Mouse (Mus musculus) gastrocnemius, adult 8-10 months (tissue): ENCODE data around the gene Tex13b. TPM values are rescaled to one million over a fixed set of nuclear protein-coding genes. Genes with fewer than 3 reads are reported as not detected.
"Not testable (repeated sequence)": the region's sequence is repeated elsewhere in the genome, so short reads cannot be mapped to it uniquely, and the experiment has no call there.

Experiments
- DNase-seq, 2 experiments: peaks; one replicate each; pipeline ENCODE4 v3.0.0; 2022; ENCODE audit warnings: low spot score in 2 of 2
- total RNA-seq, 4 experiments: library from RNA; stranded (reverse); gene quantifications; 2 replicates each; pipeline ENCODE4 v1.2.4; 2022

The Tex13b gene
- not detected for total RNA-seq

DNA sequence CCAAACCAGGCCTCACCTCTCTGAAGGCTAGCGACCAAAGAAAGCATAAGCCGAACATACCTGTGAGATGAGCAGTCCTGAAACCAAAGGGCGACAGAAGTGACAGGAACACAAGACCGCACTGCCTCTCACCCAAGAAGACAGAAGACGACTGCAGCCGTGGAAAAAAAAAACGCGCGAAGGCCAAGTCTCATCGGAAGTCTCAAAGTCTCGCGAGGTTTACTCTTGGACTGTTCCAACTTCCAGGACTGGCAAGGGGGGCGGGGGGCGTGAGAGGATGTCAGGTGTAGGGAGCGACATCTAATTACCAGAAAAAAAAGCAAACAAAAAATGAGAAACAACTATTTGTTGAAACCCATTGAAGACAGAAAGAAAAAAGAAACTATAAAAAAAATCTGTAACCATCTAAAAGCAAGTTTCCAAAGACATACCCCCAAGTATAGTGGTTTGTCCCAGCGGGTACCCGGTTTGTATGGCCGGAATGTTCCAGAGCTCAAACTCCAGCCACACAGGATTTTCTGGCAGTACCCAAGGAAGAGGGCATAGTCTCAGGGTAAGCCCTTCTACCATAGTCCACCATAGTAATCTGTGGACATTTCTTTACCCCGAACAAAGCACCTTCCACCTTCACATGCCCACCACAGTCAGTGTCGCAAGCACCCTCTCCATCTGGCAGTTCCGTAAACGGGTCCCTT is at the start of gene Tex13b:
Gene Tex13b, minus strand, starts transcription at position 122 of the 695 bp plus-strand sequence.
- DNase-seq: no peak

DNA sequence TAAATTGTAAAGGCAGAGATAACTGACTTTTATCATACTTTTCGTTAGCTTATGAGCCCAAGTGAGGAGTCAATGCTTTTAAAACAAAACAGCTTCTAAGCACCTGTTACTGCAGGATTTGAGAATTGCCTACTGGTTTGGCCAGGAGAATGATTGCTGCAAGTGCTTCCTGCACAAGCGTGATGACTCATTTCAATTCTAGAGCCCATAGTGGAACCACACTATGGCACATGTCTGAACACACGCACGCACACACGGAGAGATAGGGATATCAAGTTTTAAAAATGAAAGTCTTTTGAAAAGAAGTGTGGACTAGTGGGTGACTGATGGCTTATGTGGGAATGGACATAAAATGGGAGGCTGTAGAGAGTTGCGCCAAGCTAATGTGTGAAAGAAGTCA is 49.5 kb upstream of the Tex13b start:
- no peak for DNase-seq

DNA sequence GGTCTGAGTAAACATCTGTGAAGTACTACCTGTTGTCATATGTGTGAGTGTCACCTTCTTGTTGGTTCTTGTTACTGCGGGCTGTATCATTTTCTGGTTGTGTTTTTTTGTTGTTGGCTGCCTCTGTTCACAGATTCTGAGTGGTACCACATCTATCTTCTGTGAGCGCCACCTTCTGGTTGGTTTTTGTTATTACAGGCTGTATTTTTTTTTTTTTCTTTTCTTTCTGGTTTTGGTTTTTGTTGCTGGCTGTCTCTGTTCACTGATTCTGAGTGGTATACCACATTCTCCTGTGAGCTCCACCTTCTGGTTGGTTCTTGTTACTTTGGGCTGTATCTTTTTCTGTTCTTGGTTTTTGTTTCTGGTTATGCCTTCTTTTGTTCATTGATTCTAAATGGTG is 44.2 kb upstream of the Tex13b start:
- no peak for DNase-seq

DNA sequence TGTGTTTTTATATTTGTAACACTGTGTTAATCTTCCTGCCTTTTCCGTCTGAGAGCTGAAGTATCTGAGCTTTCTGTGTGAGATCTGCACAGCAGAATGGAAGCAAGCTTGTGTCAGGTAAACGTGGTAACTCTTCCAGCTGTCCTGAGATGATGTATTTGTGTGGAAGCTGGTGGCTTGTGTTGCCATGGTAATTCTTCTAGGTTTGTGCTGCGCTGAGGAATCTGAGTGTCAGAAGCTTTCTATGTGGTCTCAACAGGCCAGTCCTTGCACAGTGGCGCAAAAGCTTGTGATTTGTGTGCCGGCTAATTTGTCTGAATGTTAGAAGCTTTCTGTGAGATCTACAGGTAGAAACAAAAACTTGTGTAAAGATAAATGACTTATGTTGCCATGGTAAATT is 43.8 kb upstream of the Tex13b start:
- not testable (repeated sequence) for DNase-seq

DNA sequence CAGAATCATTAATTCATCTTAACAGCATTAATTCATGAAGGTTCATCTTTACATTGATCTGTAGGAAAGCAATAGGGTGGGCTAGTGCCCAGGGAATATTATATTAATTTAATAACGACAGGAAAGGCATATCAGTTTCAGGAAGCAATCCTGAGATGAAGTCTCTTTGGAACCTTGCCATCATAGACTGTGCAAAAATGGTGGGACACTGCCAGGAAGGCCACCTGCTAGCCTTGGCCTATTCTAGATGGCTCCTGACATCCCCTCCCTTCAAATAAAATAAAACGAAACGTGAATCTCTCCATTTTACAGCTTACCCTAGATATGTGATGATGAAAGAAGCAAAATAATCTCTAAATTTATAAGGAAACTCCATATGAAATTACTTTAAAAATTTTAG is 41.3 kb upstream of the Tex13b start:
- no peak for DNase-seq

DNA sequence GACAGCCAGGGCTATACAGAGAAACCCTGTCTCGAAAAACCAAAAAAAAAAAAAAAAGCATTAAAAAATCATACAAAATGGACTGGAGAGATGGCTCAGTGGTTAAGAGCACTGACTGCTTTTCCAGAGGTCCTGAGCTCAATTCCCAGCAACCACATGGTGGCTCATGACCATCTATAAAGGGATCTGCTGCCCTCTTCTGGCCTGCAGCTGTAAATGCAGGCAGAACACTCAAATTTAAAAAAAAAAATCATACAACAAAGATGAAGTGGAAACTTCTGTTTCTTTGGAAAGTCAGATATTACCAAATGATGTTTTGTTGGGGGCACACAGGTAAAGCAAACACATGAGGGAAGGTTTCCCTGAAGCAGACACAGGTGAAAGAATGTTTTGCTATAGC is 32.2 kb upstream of the Tex13b start:
- not testable (repeated sequence) for DNase-seq

DNA sequence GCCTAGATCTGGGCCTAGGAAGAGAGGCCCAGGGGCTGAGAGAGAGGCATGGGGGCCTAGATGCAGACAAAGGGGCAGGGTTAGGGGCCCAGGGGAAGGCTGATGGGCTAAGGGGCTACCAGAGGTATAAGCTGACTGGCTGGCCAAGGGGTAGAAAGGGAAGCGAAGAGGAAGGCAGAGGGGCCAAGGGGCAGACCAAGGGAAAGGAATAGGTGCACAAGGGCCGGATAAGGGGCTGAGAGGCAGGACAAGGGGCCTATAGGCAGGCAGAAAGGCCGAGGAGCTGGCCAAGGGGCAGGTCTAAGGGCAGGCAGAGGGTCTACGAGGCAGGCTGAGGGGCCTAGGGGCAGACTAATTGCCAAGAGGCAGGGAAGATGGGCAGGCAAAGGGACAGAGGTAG is 26.7 kb upstream of the Tex13b start:
- no peak for DNase-seq

DNA sequence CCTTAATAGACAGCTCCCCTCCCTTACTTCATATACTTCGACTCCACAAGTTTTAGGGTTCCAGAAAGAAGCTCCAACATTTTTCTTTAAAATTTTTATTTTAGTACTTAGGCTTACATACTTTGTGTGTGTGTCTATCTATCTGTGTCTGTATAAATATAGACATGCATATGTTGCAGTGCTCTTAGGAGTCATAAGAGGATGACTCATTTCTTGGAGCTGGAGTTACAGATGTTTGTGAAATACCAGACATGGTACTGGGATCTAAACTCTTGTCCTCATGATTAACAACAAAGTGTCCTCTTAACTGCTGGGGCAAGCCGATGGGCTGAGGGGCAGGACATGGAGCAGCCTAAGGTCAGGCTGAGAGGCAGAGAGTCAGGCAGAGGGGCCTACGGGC is 24.8 kb upstream of the Tex13b start:
- no peak for DNase-seq

DNA sequence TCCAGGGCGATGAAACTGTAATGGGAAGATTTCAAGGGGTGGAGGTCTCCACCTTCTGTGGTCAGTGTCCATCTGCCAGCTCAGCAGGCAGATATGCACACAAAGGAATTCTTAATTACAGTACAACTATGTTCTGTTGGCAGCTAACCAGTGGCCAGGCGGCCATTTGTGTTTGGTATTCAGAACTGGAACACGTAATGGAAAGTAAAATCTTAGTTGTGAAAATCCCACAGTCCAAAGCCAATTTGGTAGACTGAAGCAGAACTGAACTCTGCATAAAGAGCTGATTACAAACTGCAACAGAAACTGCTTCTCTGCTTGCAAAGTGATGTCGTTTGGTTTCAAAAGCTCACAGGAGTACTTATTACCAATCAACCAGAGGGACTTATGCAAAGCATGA is 18.5 kb upstream of the Tex13b start:
- no peak for DNase-seq

DNA sequence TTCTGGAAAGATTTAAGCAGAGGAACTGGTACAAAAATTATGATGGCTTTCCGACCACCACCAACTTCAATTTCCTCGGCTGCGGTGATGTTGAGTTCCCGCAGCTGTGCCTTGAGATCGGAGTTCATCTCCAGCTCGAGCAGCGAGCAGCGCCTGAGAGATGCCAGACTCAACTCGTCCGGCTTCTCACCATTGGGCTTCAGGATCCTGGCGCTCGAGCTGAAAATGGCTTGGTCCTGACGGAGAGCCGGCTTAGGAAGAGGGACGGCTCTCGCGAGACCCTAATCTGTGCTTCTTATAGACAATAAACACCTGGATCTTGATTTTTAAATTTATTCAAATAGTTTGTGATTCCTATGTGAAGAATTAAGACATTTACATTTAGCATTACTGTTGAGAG is 9.1 kb upstream of the Tex13b start:
- no peak for DNase-seq

DNA sequence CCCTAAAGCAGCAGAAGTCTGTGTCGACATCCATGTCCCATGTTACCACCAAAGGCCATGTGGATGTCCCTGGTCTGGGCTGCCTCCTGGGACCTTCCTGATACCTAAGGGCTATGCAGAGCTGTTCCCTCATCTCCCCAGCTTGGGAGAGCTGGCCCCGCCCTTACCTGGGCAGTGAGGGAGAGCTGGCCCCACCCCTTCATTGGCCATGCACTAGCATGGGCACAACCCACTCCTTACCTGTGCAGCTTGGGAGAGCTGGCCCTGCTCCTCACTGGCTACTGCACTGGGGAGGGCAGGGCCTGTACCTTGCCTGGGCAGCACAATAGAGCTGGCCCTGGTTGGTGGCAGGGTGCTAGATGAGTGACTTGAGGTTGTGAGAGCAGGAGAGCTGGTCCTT is 7.9 kb downstream of the Tex13b start:
- no peak for DNase-seq

DNA sequence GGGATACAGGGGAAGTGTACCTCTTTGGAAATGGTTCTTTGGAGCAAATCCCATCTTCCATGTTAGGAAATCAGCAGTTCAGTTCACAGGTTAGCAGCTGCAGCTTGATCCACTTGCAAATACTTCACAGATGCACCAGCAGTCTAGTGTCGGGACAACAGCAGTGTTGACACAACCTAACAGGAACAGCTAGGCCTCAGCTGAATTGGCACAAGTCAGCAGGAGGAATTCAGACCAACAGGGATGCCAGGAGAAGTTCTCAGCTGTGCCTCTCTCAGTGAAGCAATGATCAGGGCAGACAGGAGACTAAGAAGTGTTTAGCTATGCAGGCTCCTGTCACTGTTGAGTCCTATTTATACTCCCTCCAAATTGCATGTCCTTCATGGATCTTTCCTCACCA is 43.4 kb downstream of the Tex13b start:
- DNase-seq: no peak

Other genes with a start within 250 kb of the Tex13b start
- 100 to 1,000 TPM; 249 to 357 (median 312) TPM for gene Tsc22d3, start 212.8 kb downstream of the Tex13b start, total RNA-seq
- 1 to 10 TPM; 4.9 to 6.7 (median 5.7) TPM for gene Mid2, start 148.8 kb downstream of the Tex13b start, total RNA-seq
- not detected for gene Vsig1, start 94.2 kb upstream of the Tex13b start, total RNA-seq
- 10 to 100 TPM in 3 of 4 experiments, 1 to 10 TPM in 1; 9.9 to 12.5 (median 11.1) TPM for gene Psmd10, start 143.3 kb upstream of the Tex13b start, total RNA-seq
- 10 to 100 TPM; 18.2 to 29.3 (median 24.1) TPM for gene Atg4a, start 143.5 kb upstream of the Tex13b start, total RNA-seq